Comparison of ENCODE assay signal across 8 mouse cellular contexts in genomic region chr3:95760106-95760505, GRCm38 (mm10). TPM values are rescaled to one million over a fixed set of nuclear protein-coding genes. Genes with fewer than 3 reads are reported as not detected.
DNase-seq lines count a peak whose midpoint lies in the region; ATAC-seq and TF ChIP-seq lines count a peak whose summit lies in the region.

Gene Tars2 (minus strand): TSS chr3:95760206.

- no peak for ATAC-seq in limb, embryonic 11.5 days (ENCODE audit: insufficient number of reproducible peaks, low FRiP score, low TSS enrichment, low read depth)
- no peak for ATAC-seq in neural tube, embryonic 15.5 days (ENCODE audit: low FRiP score)

- intact Hi-C loops in heart, postnatal 14 days (cut with DNase I): loop anchor here (5.0 kb wide), 1 partner anchor 78 kb away; no protein-coding TSS in a partner anchor

- H3K27ac ChIP-seq in spleen, adult 2 months (ENCODE audit: insufficient read depth, low read length): no peak within 1 kb of the TSS
- no peak within 1 kb of the TSS for H3K27ac ChIP-seq in forebrain, embryonic 10.5 days
- H3K27ac ChIP-seq in limb, embryonic 11.5 days (replicated peaks; ENCODE audit: low read depth, low read length): no peak within 1 kb of the TSS
- no peak within 1 kb of the TSS for H3K27ac ChIP-seq in neural tube, embryonic 15.5 days (replicated peaks)

- no peak within 1 kb of the TSS for H3K4me3 ChIP-seq in spleen, adult 2 months (ENCODE audit: extremely low read depth, insufficient read depth, insufficient read length)
- H3K4me3 ChIP-seq in forebrain, embryonic 10.5 days: no peak within 1 kb of the TSS
- no peak within 1 kb of the TSS for H3K4me3 ChIP-seq in limb, embryonic 11.5 days (ENCODE audit: low read depth, low read length)
- no peak within 1 kb of the TSS for H3K4me3 ChIP-seq in neural tube, embryonic 15.5 days (replicated peaks)

- no peaks in the 10 kb centered on the region for H3K27me3 ChIP-seq in spleen, adult 2 months (ENCODE audit: control insufficient read depth, insufficient read depth, low read length)
- H3K27me3 ChIP-seq in forebrain, embryonic 10.5 days (ENCODE audit: poor library complexity, severe bottlenecking): no peaks in the 10 kb centered on the region
- H3K27me3 ChIP-seq in limb, embryonic 11.5 days (ENCODE audit: control insufficient read depth, insufficient read depth, low read length): no peaks in the 10 kb centered on the region
- H3K27me3 ChIP-seq in neural tube, embryonic 15.5 days (replicated peaks): no peaks in the 10 kb centered on the region

- WGBS in spleen, adult 2 months: 92% methylated on average over 6 of the region's 6 CpGs
- 85% methylated on average over 6 of the region's 6 CpGs for WGBS in forebrain, embryonic 10.5 days
- 89% methylated on average over 6 of the region's 6 CpGs for WGBS in limb, embryonic 11.5 days
- 89% methylated on average over 6 of the region's 6 CpGs for WGBS in neural tube, embryonic 15.5 days

- H3K4me2 ChIP-seq in limb, embryonic 11.5 days (ENCODE audit: low read depth, severe bottlenecking): no peak within 1 kb of the TSS
- no peak within 1 kb of the TSS for H3K4me2 ChIP-seq in neural tube, embryonic 15.5 days

- TF ChIP-seq CTCF in spleen, adult 2 months (IDR thresholded peaks at IDR 0.05; ENCODE audit: extremely low read depth, insufficient read depth, insufficient read length, insufficient replicate concordance): no peak

- no peaks in the 10 kb centered on the region for H3K9me3 ChIP-seq in forebrain, embryonic 10.5 days
- no peaks in the 10 kb centered on the region for H3K9me3 ChIP-seq in limb, embryonic 11.5 days (ENCODE audit: control insufficient read depth, low read length)
- no peaks in the 10 kb centered on the region for H3K9me3 ChIP-seq in neural tube, embryonic 15.5 days (replicated peaks)

- H3K9ac ChIP-seq in limb, embryonic 11.5 days (ENCODE audit: low read length): no peak within 1 kb of the TSS
- no peak within 1 kb of the TSS for H3K9ac ChIP-seq in neural tube, embryonic 15.5 days (replicated peaks)

- TF ChIP-seq POLR2A in spleen, adult 2 months (IDR thresholded peaks at IDR 0.05; ENCODE audit: low read depth, low read length): no peak

- H3K4me1 ChIP-seq in spleen, adult 2 months (ENCODE audit: control insufficient read depth, insufficient read depth, insufficient read length): peaks cover 5% of the 10 kb centered on the region
- peaks cover 7% of the 10 kb centered on the region; the same call in 1 of the 2 replicates for H3K4me1 ChIP-seq in forebrain, embryonic 10.5 days
- H3K4me1 ChIP-seq in limb, embryonic 11.5 days (ENCODE audit: control insufficient read depth, insufficient read depth, low read length): no peaks in the 10 kb centered on the region
- H3K4me1 ChIP-seq in neural tube, embryonic 15.5 days: peaks cover 4% of the 10 kb centered on the region

- DNase-seq in spleen, adult 2 months (ENCODE audit: low read depth in 1 of 2, low spot score in 2 of 2): no peak
- DNase-seq in spleen, postnatal 14 days (ENCODE audit: low spot score in 2 of 2): no peak
- no peak for DNase-seq in forebrain, embryonic 10.5 days (ENCODE audit: extremely low spot score, low spot score)
- DNase-seq in heart, postnatal 14 days: no peak
- DNase-seq in limb, embryonic 11.5 days (ENCODE audit: low spot score): no peak
- DNase-seq in urinary bladder, postnatal 36 days (ENCODE audit: low spot score in 2 of 2): no peak
- no peak for DNase-seq in embryo, embryonic 9.5 days (ENCODE audit: extremely low spot score)

- peaks cover 17% of the 10 kb centered on the region for H3K36me3 ChIP-seq in spleen, adult 2 months (ENCODE audit: control insufficient read depth, insufficient read depth, low read length)
- H3K36me3 ChIP-seq in forebrain, embryonic 10.5 days (replicated peaks): peaks cover 27% of the 10 kb centered on the region
- peaks cover 7% of the 10 kb centered on the region; the same call in 1 of the 2 replicates for H3K36me3 ChIP-seq in limb, embryonic 11.5 days (ENCODE audit: control insufficient read depth, insufficient read depth, low read length)
- H3K36me3 ChIP-seq in neural tube, embryonic 15.5 days: peaks cover 22% of the 10 kb centered on the region

RNA-seq across cellular contexts. Expression of gene Tars2, which starts in this region (rescaled TPM):
- 29.5 and 29.7 TPM in 2 replicates for polyA plus RNA-seq in spleen, adult 2 months (2012; rRNA removed)
- polyA plus RNA-seq in forebrain, embryonic 10.5 days (2016; fragmentation: Nextera tagmentation; extraction: Ambion mirVana): 76.5 and 76.9 TPM in 2 replicates
- 10 to 100 TPM; 41.6 to 44.4 TPM for total RNA-seq in heart, postnatal 14 days (2021)
- polyA plus RNA-seq in limb, embryonic 11.5 days (2014; fragmentation: Nextera tagmentation; extraction: Ambion mirVana): 64.1 and 66.3 TPM in 2 replicates
- polyA plus RNA-seq in neural tube, embryonic 15.5 days (2015; fragmentation: Nextera tagmentation; extraction: Ambion mirVana): 49.4 and 52.7 TPM in 2 replicates
